Mouse (Mus musculus): ENCODE measurements around the gene Ncor1. TPM values are rescaled to one million over a fixed set of nuclear protein-coding genes. Genes with fewer than 3 reads are reported as not detected.

Gene Ncor1
- polyA plus RNA-seq, 1 experiment from 2014 or later: 40.2 TPM

DNA sequence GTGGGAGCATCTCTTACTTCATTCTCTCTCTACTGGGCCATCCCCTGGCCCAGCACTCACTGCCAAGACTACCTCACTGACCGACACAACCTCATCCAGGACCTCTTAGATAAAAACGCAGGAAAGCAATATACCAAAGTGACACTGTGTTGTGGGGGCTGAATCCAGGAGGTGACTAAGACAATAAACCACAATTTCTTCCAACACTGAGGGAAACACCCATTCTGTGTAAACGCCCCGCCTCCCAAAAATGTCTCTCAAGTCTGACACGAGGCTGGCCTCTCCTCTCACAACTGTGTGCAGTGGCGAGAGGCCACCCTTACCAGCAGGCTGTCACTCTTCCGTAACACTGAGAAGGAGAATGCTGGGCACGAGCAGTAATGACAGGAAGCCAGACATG is 190.0 kb downstream of the Ncor1 start:
- WGBS: 62% methylated on average over 8 of the region's 8 CpGs
- Histone ChIP-seq H3K27me3 (replicated peaks; ENCODE audit: control insufficient read depth, insufficient read depth, low read length) (no peaks in the 10 kb centered on the region), H3K4me2 (ENCODE audit: low read depth, low read length) (no peak overlapping the region), H3K9me3 (ENCODE audit: control insufficient read depth, low read length) (no peaks in the 10 kb centered on the region), H3K36me3 (ENCODE audit: control insufficient read depth, insufficient read depth, low read length) (no peaks in the 10 kb centered on the region), H3K4me3 (ENCODE audit: low read length) (no peak overlapping the region), H3K4me1 (ENCODE audit: control insufficient read depth, insufficient read depth, low read length) (peaks cover 12% of the 10 kb centered on the region; the same call in 1 of the 2 replicates), H3K9ac (ENCODE audit: low read depth, low read length) (no peak overlapping the region), H3K27ac (ENCODE audit: low read length) (no peak overlapping the region)
- no peak for ATAC-seq

DNA sequence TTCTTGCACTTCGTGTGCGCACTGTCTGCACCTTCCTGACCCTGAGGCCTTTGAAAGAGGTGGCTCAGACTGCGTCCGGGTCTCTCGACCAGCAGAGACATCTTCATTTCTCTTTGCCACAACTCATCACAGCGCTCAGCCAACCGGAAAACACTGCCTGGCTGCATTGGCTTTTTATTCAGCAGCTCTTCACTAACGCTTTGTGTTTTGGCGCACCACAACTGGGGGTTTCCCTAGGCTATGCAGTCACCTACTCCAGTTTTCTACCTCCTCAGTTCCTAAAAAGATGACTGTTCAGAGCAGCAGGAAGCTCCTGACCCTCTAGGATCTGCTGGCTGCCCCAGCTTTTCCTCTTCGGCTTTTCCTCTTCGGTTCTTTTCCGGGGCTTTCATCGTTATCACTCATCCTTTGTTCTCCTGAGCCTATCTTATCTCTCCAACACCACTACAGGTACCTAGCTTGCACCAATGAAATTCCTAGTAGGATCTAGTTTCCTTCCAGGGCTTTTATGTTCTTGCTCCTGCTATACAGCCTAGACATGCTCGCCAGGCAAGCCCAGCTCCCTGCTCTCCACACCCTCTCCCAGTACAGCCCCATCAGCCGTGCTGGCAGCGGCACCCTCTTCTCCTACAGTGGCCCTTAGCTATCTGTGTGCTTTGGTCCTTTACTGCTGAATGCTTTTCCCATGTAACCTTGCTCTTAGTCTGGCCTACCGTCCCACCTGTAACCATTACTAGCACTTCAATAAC is 191.7 kb downstream of the Ncor1 start:
- WGBS: 64% methylated on average over 17 of the region's 17 CpGs
- Histone ChIP-seq H3K27ac (ENCODE audit: low read length) (0 out of 2 replicates have a peak overlapping the region, but pooled peaks have one; percentile 26), H3K4me2 (ENCODE audit: low read depth, low read length) (no peak overlapping the region), H3K4me3 (ENCODE audit: low read length) (no peak overlapping the region), H3K4me1 (ENCODE audit: control insufficient read depth, insufficient read depth, low read length) (peaks cover 14% of the 10 kb centered on the region; the same call in 1 of the 2 replicates), H3K9me3 (ENCODE audit: control insufficient read depth, low read length) (no peaks in the 10 kb centered on the region), H3K9ac (ENCODE audit: low read depth, low read length) (no peak overlapping the region), H3K36me3 (ENCODE audit: control insufficient read depth, insufficient read depth, low read length) (no peaks in the 10 kb centered on the region), H3K27me3 (replicated peaks; ENCODE audit: control insufficient read depth, insufficient read depth, low read length) (no peaks in the 10 kb centered on the region)
- peak; percentile 58 for ATAC-seq

Other genes with a start within 250 kb of the Ncor1 start
- gene Adora2b, start 209.6 kb downstream of the Ncor1 start, polyA plus RNA-seq (2015; fragmentation: Nextera tagmentation; extraction: Ambion mirVana): 9.7 and 14.0 TPM in 2 replicates
- gene Zswim7, start 177.2 kb downstream of the Ncor1 start, polyA plus RNA-seq (2015; fragmentation: Nextera tagmentation; extraction: Ambion mirVana): 26.1 and 28.0 TPM in 2 replicates
- 13.2 and 14.4 TPM in 2 replicates for gene Ttc19, start 177.1 kb downstream of the Ncor1 start, polyA plus RNA-seq (2015; fragmentation: Nextera tagmentation; extraction: Ambion mirVana)
- gene Pigl, start 81 bp downstream of the Ncor1 start, polyA plus RNA-seq (2015; fragmentation: Nextera tagmentation; extraction: Ambion mirVana): 11.8 and 12.7 TPM in 2 replicates
- 6.8 and 17.9 TPM in 2 replicates for gene Cenpv, start 80.7 kb upstream of the Ncor1 start, polyA plus RNA-seq (2015; fragmentation: Nextera tagmentation; extraction: Ambion mirVana)
- gene Ubb, start 92.6 kb upstream of the Ncor1 start, polyA plus RNA-seq (2015; fragmentation: Nextera tagmentation; extraction: Ambion mirVana): 2,570 and 2,643 TPM in 2 replicates
- gene Trpv2, start 115.9 kb upstream of the Ncor1 start, polyA plus RNA-seq (2015; fragmentation: Nextera tagmentation; extraction: Ambion mirVana): 11.0 and 11.2 TPM in 2 replicates
- 14.1 and 23.8 TPM in 2 replicates for gene Lrrc75a, start 190.0 kb upstream of the Ncor1 start, polyA plus RNA-seq (2015; fragmentation: Nextera tagmentation; extraction: Ambion mirVana)
- gene Mmgt2, start 190.1 kb upstream of the Ncor1 start, polyA plus RNA-seq (2015; fragmentation: Nextera tagmentation; extraction: Ambion mirVana): 82.9 and 86.3 TPM in 2 replicates